Mouse (Mus musculus): Measurements from ENCODE around the gene Olfr432. TPM values are rescaled to one million over a fixed set of nuclear protein-coding genes. Genes with fewer than 3 reads are reported as not detected.
"Not testable (repeated sequence)": the region's sequence is repeated elsewhere in the genome, so short reads cannot be mapped to it uniquely, and the experiment has no call there.

Gene Olfr432
- polyA plus RNA-seq, 1 experiment from 2014 or later = not detected

GRCm38 (mm10) chr1:174044431-174044830 lies 4.6 kb upstream of the Olfr432 start:
- Histone ChIP-seq H3K4me2 (ENCODE audit: low read depth, low read length) (no peak overlapping the region), H3K4me3 (ENCODE audit: low read depth, low read length) (no peak overlapping the region), H3K9ac (ENCODE audit: low read depth, low read length) (no peak overlapping the region), H3K27me3 (ENCODE audit: control insufficient read depth, insufficient read depth, low read depth, low read length) (no peaks in the 10 kb centered on the region), H3K36me3 (ENCODE audit: control insufficient read depth, insufficient read depth) (no peaks in the 10 kb centered on the region), H3K4me1 (ENCODE audit: control insufficient read depth, low read depth, low read length) (no peaks in the 10 kb centered on the region), H3K27ac (ENCODE audit: low read length) (no peak overlapping the region), H3K9me3 (replicated peaks; ENCODE audit: control insufficient read depth, low read length) (no peaks in the 10 kb centered on the region)
- WGBS (ENCODE audit: insufficient replicate concordance) = 44% methylated on average over 2 of the region's 2 CpGs
- no peak for ATAC-seq (ENCODE audit: low read depth)

GRCm38 (mm10) chr1:174048227-174048626 lies 778 bp upstream of the Olfr432 start:
- H3K27me3 ChIP-seq (ENCODE audit: control insufficient read depth, insufficient read depth, low read depth, low read length); H3K27ac ChIP-seq (ENCODE audit: low read length); H3K4me3 ChIP-seq (ENCODE audit: low read depth, low read length); H3K9me3 ChIP-seq (replicated peaks; ENCODE audit: control insufficient read depth, low read length); H3K9ac ChIP-seq (ENCODE audit: low read depth, low read length); H3K36me3 ChIP-seq (ENCODE audit: control insufficient read depth, insufficient read depth); ATAC-seq (ENCODE audit: low read depth); H3K4me2 ChIP-seq (ENCODE audit: low read depth, low read length); H3K4me1 ChIP-seq (ENCODE audit: control insufficient read depth, low read depth, low read length): not testable (repeated sequence)
- 34% methylated on average over 6 of the region's 6 CpGs for WGBS (ENCODE audit: insufficient replicate concordance)

GRCm38 (mm10) chr1:174049357-174049756 lies 352 bp downstream of the Olfr432 start:
- not testable (repeated sequence) for H3K4me2 ChIP-seq (ENCODE audit: low read depth, low read length); H3K4me1 ChIP-seq (ENCODE audit: control insufficient read depth, low read depth, low read length)
- WGBS (ENCODE audit: insufficient replicate concordance) = 15% methylated on average over 4 of the region's 4 CpGs

GRCm38 (mm10) chr1:174050532-174050931 lies 1.5 kb downstream of the Olfr432 start:
- no peak for ATAC-seq (ENCODE audit: low read depth)
- no peaks in the 10 kb centered on the region for H3K36me3 ChIP-seq (ENCODE audit: control insufficient read depth, insufficient read depth)
- H3K4me3 ChIP-seq (ENCODE audit: low read depth, low read length) = no peak overlapping the region
- WGBS (ENCODE audit: insufficient replicate concordance) = 63% methylated on average over 4 of the region's 4 CpGs
- H3K9ac ChIP-seq (ENCODE audit: low read depth, low read length) = no peak overlapping the region
- no peaks in the 10 kb centered on the region for H3K27me3 ChIP-seq (ENCODE audit: control insufficient read depth, insufficient read depth, low read depth, low read length)
- H3K4me1 ChIP-seq (ENCODE audit: control insufficient read depth, low read depth, low read length) = no peaks in the 10 kb centered on the region
- no peak overlapping the region for H3K27ac ChIP-seq (ENCODE audit: low read length)
- H3K9me3 ChIP-seq (replicated peaks; ENCODE audit: control insufficient read depth, low read length) = no peaks in the 10 kb centered on the region
- no peak overlapping the region for H3K4me2 ChIP-seq (ENCODE audit: low read depth, low read length)

More at GRCm38 (mm10) chr1:174049357-174049756, 352 bp downstream of the Olfr432 start:
- not testable (repeated sequence) for H3K27me3 ChIP-seq (ENCODE audit: control insufficient read depth, insufficient read depth, low read depth, low read length); ATAC-seq (ENCODE audit: low read depth); H3K9me3 ChIP-seq (replicated peaks; ENCODE audit: control insufficient read depth, low read length); H3K9ac ChIP-seq (ENCODE audit: low read depth, low read length); H3K36me3 ChIP-seq (ENCODE audit: control insufficient read depth, insufficient read depth); H3K27ac ChIP-seq (ENCODE audit: low read length); H3K4me3 ChIP-seq (ENCODE audit: low read depth, low read length)

GRCm38 (mm10) chr1:174051515-174051914 lies 2.5 kb downstream of the Olfr432 start:
- Histone ChIP-seq H3K4me3 (ENCODE audit: low read depth, low read length) (no peak overlapping the region), H3K4me1 (ENCODE audit: control insufficient read depth, low read depth, low read length) (no peaks in the 10 kb centered on the region), H3K9ac (ENCODE audit: low read depth, low read length) (no peak overlapping the region), H3K36me3 (ENCODE audit: control insufficient read depth, insufficient read depth) (no peaks in the 10 kb centered on the region), H3K9me3 (replicated peaks; ENCODE audit: control insufficient read depth, low read length) (no peaks in the 10 kb centered on the region), H3K4me2 (ENCODE audit: low read depth, low read length) (no peak overlapping the region), H3K27me3 (ENCODE audit: control insufficient read depth, insufficient read depth, low read depth, low read length) (no peaks in the 10 kb centered on the region), H3K27ac (ENCODE audit: low read length) (no peak overlapping the region)
- no peak for ATAC-seq (ENCODE audit: low read depth)
- WGBS (ENCODE audit: insufficient replicate concordance) = 60% methylated on average over 4 of the region's 4 CpGs

GRCm38 (mm10) chr1:174051931-174052536 lies 3.0 kb downstream of the Olfr432 start:
- H3K36me3 ChIP-seq (ENCODE audit: control insufficient read depth, insufficient read depth) = no peaks in the 10 kb centered on the region
- H3K4me1 ChIP-seq (ENCODE audit: control insufficient read depth, low read depth, low read length) = no peaks in the 10 kb centered on the region
- H3K4me2 ChIP-seq (ENCODE audit: low read depth, low read length) = no peak overlapping the region
- no peaks in the 10 kb centered on the region for H3K27me3 ChIP-seq (ENCODE audit: control insufficient read depth, insufficient read depth, low read depth, low read length)
- no peak overlapping the region for H3K4me3 ChIP-seq (ENCODE audit: low read depth, low read length)
- H3K9ac ChIP-seq (ENCODE audit: low read depth, low read length) = no peak overlapping the region
- H3K27ac ChIP-seq (ENCODE audit: low read length) = no peak overlapping the region
- WGBS (ENCODE audit: insufficient replicate concordance) = 58% methylated on average over 5 of the region's 5 CpGs
- peak; percentile 37; the same call in 1 of the 2 replicates for ATAC-seq (ENCODE audit: low read depth)
- H3K9me3 ChIP-seq (replicated peaks; ENCODE audit: control insufficient read depth, low read length) = no peaks in the 10 kb centered on the region

- H3K27me3 ChIP-seq (ENCODE audit: control insufficient read depth, insufficient read depth, low read depth, low read length) = no peaks in the 10 kb centered on the region
- 60% methylated on average over 3 of the region's 3 CpGs for WGBS (ENCODE audit: insufficient replicate concordance)
- H3K4me3 ChIP-seq (ENCODE audit: low read depth, low read length) = no peak overlapping the region
- H3K4me1 ChIP-seq (ENCODE audit: control insufficient read depth, low read depth, low read length) = no peaks in the 10 kb centered on the region
- H3K27ac ChIP-seq (ENCODE audit: low read length) = no peak overlapping the region
- H3K4me2 ChIP-seq (ENCODE audit: low read depth, low read length) = no peak overlapping the region
- no peak for ATAC-seq (ENCODE audit: low read depth)
- H3K9me3 ChIP-seq (replicated peaks; ENCODE audit: control insufficient read depth, low read length) = no peaks in the 10 kb centered on the region
- H3K36me3 ChIP-seq (ENCODE audit: control insufficient read depth, insufficient read depth) = no peaks in the 10 kb centered on the region
- H3K9ac ChIP-seq (ENCODE audit: low read depth, low read length) = no peak overlapping the region
Measured at GRCm38 (mm10) chr1:174052981-174053380, 4.0 kb downstream of the Olfr432 start.

- no peak overlapping the region for H3K9ac ChIP-seq (ENCODE audit: low read depth, low read length)
- H3K9me3 ChIP-seq (replicated peaks; ENCODE audit: control insufficient read depth, low read length) = no peaks in the 10 kb centered on the region
- 56% methylated on average over 2 of the region's 2 CpGs for WGBS (ENCODE audit: insufficient replicate concordance)
Measured at GRCm38 (mm10) chr1:174055248-174055647, 6.2 kb downstream of the Olfr432 start.

GRCm38 (mm10) chr1:174066305-174066704 lies 17.3 kb downstream of the Olfr432 start, which contains the start of gene Olfr430:
Gene Olfr430 (plus strand): TSS chr1:174066605.
- no peak for ATAC-seq (ENCODE audit: low read depth)
- 66% methylated on average over 3 of the region's 3 CpGs for WGBS (ENCODE audit: insufficient replicate concordance)
- H3K9ac ChIP-seq (ENCODE audit: low read depth, low read length) = no peak within 1 kb of the TSS
- no peaks in the 10 kb centered on the region for H3K27me3 ChIP-seq (ENCODE audit: control insufficient read depth, insufficient read depth, low read depth, low read length)
- no peaks in the 10 kb centered on the region for H3K36me3 ChIP-seq (ENCODE audit: control insufficient read depth, insufficient read depth)
- H3K27ac ChIP-seq (ENCODE audit: low read length) = no peak within 1 kb of the TSS
- H3K4me2 ChIP-seq (ENCODE audit: low read depth, low read length) = no peak within 1 kb of the TSS
- no peaks in the 10 kb centered on the region for H3K9me3 ChIP-seq (replicated peaks; ENCODE audit: control insufficient read depth, low read length)
- no peak within 1 kb of the TSS for H3K4me3 ChIP-seq (ENCODE audit: low read depth, low read length)
- H3K4me1 ChIP-seq (ENCODE audit: control insufficient read depth, low read depth, low read length) = no peaks in the 10 kb centered on the region

More at GRCm38 (mm10) chr1:174055248-174055647, 6.2 kb downstream of the Olfr432 start:
- Histone ChIP-seq H3K27ac (ENCODE audit: low read length) (no peak overlapping the region), H3K27me3 (ENCODE audit: control insufficient read depth, insufficient read depth, low read depth, low read length) (no peaks in the 10 kb centered on the region), H3K4me1 (ENCODE audit: control insufficient read depth, low read depth, low read length) (no peaks in the 10 kb centered on the region), H3K36me3 (ENCODE audit: control insufficient read depth, insufficient read depth) (no peaks in the 10 kb centered on the region), H3K4me3 (ENCODE audit: low read depth, low read length) (no peak overlapping the region), H3K4me2 (ENCODE audit: low read depth, low read length) (no peak overlapping the region)
- ATAC-seq (ENCODE audit: low read depth) = no peak

Data from liver, embryonic 16.5 days (tissue).